Mouse (Mus musculus) brain, adult 10 weeks (tissue): ENCODE measurements around the gene Shroom4. TPM values are rescaled to one million over a fixed set of nuclear protein-coding genes. Genes with fewer than 3 reads are reported as not detected.

ENCODE experiments used
- polyA plus RNA-seq: library from polyadenylated mRNA; stranded (reverse); fragments of 350-450 nt; fragmentation: Illumina TruSeq; extraction: RNeasy Lipid Tissue Mini Kit (QIAGEN cat#74804); gene quantifications from one replicate; pipeline ENCODE4 v1.2.3, GENCODE M21; 2015; ENCODE audit warnings: low read depth, low replicate concordance

The Shroom4 gene
- polyA plus RNA-seq = 2.3 TPM

DNA sequence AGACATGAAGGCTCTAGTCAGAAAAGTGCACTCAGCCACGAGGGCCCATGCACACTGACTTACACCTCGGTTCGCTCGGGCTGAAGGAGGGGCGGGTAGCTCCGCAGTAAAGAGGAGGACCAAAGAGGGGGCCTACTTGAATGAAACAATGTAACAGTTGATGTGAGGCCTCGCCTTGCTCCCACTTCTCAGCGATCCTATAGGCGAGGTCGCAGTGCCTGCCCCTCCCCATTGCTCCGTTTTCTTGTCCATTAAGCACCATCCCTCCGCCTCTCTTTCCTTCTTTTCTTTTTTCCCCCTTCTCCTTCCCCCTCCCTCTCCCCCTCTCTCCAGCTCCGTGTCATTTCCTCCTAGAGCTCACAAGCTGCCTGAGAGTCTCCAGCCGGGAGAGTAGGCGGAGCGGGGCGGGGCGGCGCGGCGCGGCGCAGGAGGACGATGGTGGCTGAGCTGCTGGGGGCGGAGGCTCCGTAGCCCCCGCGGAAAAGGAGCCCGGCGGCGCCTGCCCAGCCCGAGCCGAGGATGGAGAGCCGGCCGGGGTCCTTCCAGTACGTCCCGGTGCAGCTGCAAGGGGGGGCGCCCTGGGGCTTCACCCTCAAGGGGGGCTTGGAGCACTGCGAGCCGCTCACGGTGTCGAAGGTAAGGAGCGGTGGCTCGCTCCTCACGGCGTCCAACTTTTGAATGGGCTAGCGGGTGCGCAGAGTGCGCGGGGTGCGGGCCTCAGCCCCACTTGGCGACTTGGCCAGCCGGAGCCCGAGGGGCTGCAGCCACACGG, at the start of gene Shroom4:
Shroom4 (plus strand) TSS at position 229 of the 772 bp plus-strand sequence.

Other genes with a start within 250 kb of the Shroom4 start
- gene Nudt10, start 226.8 kb upstream of the Shroom4 start, polyA plus RNA-seq = 25.6 TPM
- not detected for gene Bmp15, start 79.1 kb upstream of the Shroom4 start, polyA plus RNA-seq